Mouse (Mus musculus) lung, postnatal 0 days (tissue): ENCODE measurements around the gene Ccdc88c. TPM values are rescaled to one million over a fixed set of nuclear protein-coding genes. Genes with fewer than 3 reads are reported as not detected.

Experiments used
- ATAC-seq: fragments of 200-750 bp; cut with Nextera tagmentation; 2 replicates; pipeline ENCODE4 v1.8.0; 2017; ENCODE audit warnings: moderate library complexity
- DNase-seq: peaks from one replicate; pipeline ENCODE4 v3.0.0-alpha.2; 2016; ENCODE audit warnings: low spot score
- H3K27ac ChIP-seq: fragments of 300-500 bp; sonication (generic); 2 replicates; pipeline ENCODE4 v1.5.1; 2014; ENCODE audit warnings: antibody characterized with exemption, mild to moderate bottlenecking, low read length, mixed read lengths
- H3K27me3 ChIP-seq: fragments of 300-500 bp; sonication (generic); replicated peaks from 2 replicates; pipeline ENCODE4 v1.6.1; 2014; ENCODE audit warnings: low read length, mixed read lengths; ENCODE audit not compliant: insufficient read depth
- H3K36me3 ChIP-seq: fragments of 300-500 bp; sonication (generic); 2 replicates; pipeline ENCODE4 v1.6.1; 2014; ENCODE audit warnings: low read length, mixed read lengths; ENCODE audit not compliant: insufficient read depth
- H3K4me1 ChIP-seq: fragments of 300-500 bp; sonication (generic); 2 replicates; pipeline ENCODE4 v1.6.1; 2014; ENCODE audit warnings: antibody characterized with exemption, low read depth, low read length, mixed read lengths; ENCODE audit not compliant: insufficient read depth
- H3K4me2 ChIP-seq: fragments of 300-500 bp; sonication (generic); replicated peaks from 2 replicates; pipeline ENCODE4 v1.6.1; 2014; ENCODE audit warnings: low read depth, mild to moderate bottlenecking, low read length, moderate library complexity, mixed read lengths
- H3K4me3 ChIP-seq: fragments of 300-500 bp; sonication (generic); 2 replicates; pipeline ENCODE4 v1.5.1; 2014; ENCODE audit warnings: low read depth, low read length
- H3K9ac ChIP-seq: fragments of 300-500 bp; sonication (generic); replicated peaks from 2 replicates; pipeline ENCODE4 v1.6.1; 2014; ENCODE audit warnings: low read depth, mild to moderate bottlenecking
- H3K9me3 ChIP-seq: fragments of 300-500 bp; sonication (generic); 2 replicates; pipeline ENCODE4 v1.6.1; 2016; ENCODE audit warnings: low read length, mixed read lengths
- CTCF ChIP-seq: IDR thresholded peaks from 2 replicates; pipeline ENCODE4 v1.5.1; 2016; ENCODE audit warnings: antibody characterized with exemption, mild to moderate bottlenecking
- EP300 ChIP-seq: IDR thresholded peaks from 2 replicates; pipeline ENCODE4 v1.6.1; 2016; ENCODE audit warnings: antibody characterized with exemption, mild to moderate bottlenecking, control low read depth
- WGBS: fragments of 180-500 bp; shearing (Covaris S2); extraction: QIAGEN DNeasy Blood & Tissue Kit; methylation state at CpG from one replicate; pipeline ENCODE4 v1.1.7; 2014; 5-methylcytosine and 5-hydroxymethylcytosine counted together
- polyA plus RNA-seq: library from polyadenylated mRNA; unstranded; fragments of >200 nt; fragmentation: Nextera tagmentation; extraction: Ambion mirVana; gene quantifications from 2 replicates; pipeline ENCODE4 v1.2.1, GENCODE M21; 2015

The Ccdc88c gene
- polyA plus RNA-seq, 1 experiment from 2014 or later, result 7.4 TPM

DNA sequence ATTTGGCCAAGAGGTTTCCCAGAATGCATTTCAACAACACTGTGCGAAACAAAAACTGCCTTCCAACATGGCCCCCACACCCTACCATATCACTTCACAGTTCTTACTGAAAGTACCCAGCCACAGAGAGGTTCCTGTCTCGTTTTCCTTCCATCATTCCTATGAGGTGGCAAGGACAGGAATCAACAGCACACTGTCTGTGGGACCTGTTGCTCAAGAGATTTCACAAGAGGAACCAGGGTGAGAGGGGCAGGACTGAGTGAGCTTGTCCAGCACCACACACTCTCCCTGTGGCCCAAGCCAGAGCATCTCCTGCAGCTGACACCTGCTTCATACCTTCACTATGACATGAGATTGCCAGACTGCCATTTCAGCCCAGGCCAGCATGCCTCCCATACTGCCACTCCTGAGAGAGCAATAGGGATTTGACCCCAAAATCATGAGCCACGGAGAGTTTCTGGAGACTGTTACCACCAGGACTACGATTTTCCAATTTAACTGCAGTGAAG is 39.0 kb downstream of the Ccdc88c start:
- 55% methylated on average over 4 of the region's 4 CpGs for WGBS
- no peak for TF ChIP-seq CTCF
- no peak for TF ChIP-seq EP300
- no peaks in the 10 kb centered on the region for H3K27me3 ChIP-seq
- H3K36me3 ChIP-seq, result no peaks in the 10 kb centered on the region
- no peak overlapping the region for H3K9ac ChIP-seq
- no peak overlapping the region for H3K4me2 ChIP-seq
- peak; percentile 41 for DNase-seq
- no peak overlapping the region for H3K4me3 ChIP-seq
- ATAC-seq, result peak; percentile 65
- no peak overlapping the region for H3K27ac ChIP-seq
- no peaks in the 10 kb centered on the region for H3K9me3 ChIP-seq
- H3K4me1 ChIP-seq, result no peaks in the 10 kb centered on the region; the same call in 1 of the 2 replicates

DNA sequence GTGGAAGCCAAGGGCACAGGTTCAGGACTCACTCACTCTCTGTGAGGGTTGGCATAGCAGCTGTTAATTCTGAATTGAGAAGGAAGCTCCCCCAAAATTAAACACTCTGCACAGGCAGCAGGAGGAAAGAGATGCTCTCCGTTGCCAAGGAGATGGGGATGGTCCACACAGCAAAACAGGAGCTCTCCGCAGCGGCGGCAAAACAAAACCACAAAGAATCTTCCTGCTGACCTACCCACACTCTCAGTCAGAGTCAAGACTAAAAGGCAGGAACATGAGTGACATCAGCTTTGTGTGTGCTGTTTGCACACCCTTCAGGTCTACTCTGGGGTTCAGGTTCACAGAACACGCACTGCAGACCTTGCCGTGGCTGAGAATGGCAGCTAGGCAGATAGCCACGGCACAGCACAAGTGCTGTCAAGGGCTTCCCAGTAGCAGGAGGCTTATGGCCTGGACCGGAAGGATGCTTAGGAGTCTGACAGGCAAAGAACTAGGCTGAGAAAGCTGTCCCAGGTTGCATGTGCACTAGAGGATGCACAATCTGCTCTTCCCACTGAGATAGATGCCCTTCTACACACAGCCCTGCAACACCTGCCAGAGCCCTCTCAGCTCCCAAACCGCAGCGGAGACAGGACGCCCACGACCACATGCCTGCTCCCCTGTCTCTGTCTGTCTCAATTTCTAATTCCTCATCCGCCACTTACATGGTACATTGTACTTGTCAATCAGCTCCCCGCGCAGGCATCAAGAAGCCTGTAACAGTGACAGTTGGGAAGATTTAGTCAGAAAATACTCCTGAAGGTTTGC is 40.3 kb downstream of the Ccdc88c start:
- Histone ChIP-seq H3K9ac (no peak overlapping the region), H3K4me2 (no peak overlapping the region), H3K4me1 (no peaks in the 10 kb centered on the region; the same call in 1 of the 2 replicates), H3K27ac (no peak overlapping the region), H3K27me3 (no peaks in the 10 kb centered on the region), H3K9me3 (no peaks in the 10 kb centered on the region), H3K4me3 (no peak overlapping the region), H3K36me3 (no peaks in the 10 kb centered on the region)
- peak; percentile 21 for ATAC-seq
- WGBS, result 79% methylated on average over 15 of the region's 15 CpGs
- DNase-seq, result no peak
- TF ChIP-seq CTCF, result no peak
- no peak for TF ChIP-seq EP300

DNA sequence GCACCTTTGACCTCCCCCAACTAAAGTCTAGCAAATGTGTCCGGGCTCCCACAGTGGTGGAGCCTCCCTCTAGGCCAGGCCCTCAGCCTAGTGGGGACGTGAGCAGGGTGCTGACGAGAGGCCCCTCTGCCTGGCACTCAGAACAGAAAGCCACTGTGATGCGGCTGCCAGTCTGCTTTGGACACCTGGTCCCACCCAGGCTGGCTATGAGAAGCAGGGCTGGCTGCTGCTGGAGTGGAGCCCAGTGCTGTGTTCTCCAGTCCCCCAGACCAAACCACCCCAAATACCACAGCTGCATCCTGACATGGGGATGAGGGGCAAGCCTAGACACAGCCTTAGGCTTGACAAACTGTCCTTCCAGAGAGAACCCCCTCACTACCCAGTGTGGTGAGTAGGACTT is 42.4 kb downstream of the Ccdc88c start:
- H3K27me3 ChIP-seq, result no peaks in the 10 kb centered on the region
- no peak for TF ChIP-seq CTCF
- no peak for TF ChIP-seq EP300
- DNase-seq, result no peak
- no peak overlapping the region for H3K4me3 ChIP-seq
- H3K27ac ChIP-seq, result no peak overlapping the region
- H3K4me2 ChIP-seq, result no peak overlapping the region
- no peaks in the 10 kb centered on the region; the same call in 1 of the 2 replicates for H3K4me1 ChIP-seq
- no peak for ATAC-seq
- H3K9me3 ChIP-seq, result no peaks in the 10 kb centered on the region
- H3K36me3 ChIP-seq, result no peaks in the 10 kb centered on the region
- H3K9ac ChIP-seq, result no peak overlapping the region
- 48% methylated on average over 4 of the region's 4 CpGs for WGBS

DNA sequence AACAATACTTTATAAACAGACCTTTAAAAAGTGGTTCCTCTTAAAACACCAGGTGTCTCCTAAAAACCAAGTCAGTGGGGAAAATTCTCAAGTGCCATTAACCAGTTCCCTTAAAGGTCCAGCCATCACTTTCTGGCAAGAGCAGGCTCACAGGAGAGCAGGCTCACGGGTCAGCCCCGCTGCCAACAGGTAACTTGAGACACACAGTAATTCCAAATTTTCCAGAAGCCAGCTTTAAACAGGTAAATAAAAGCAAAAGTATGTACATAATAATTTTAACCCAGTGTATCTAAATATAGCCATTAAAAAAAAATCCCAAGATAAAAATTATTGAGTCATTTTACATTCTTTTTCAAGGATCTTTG is 43.1 kb downstream of the Ccdc88c start:
- no peaks in the 10 kb centered on the region; the same call in 1 of the 2 replicates for H3K4me1 ChIP-seq
- WGBS, result 51% methylated on average over 2 of the region's 2 CpGs
- H3K4me3 ChIP-seq, result no peak overlapping the region
- H3K9ac ChIP-seq, result no peak overlapping the region
- peak; percentile 69 for DNase-seq
- H3K27ac ChIP-seq, result no peak overlapping the region
- TF ChIP-seq EP300 (no peak), CTCF (no peak)
- no peak overlapping the region for H3K4me2 ChIP-seq
- H3K36me3 ChIP-seq, result no peaks in the 10 kb centered on the region
- H3K9me3 ChIP-seq, result no peaks in the 10 kb centered on the region
- no peaks in the 10 kb centered on the region for H3K27me3 ChIP-seq
- no peak for ATAC-seq

DNA sequence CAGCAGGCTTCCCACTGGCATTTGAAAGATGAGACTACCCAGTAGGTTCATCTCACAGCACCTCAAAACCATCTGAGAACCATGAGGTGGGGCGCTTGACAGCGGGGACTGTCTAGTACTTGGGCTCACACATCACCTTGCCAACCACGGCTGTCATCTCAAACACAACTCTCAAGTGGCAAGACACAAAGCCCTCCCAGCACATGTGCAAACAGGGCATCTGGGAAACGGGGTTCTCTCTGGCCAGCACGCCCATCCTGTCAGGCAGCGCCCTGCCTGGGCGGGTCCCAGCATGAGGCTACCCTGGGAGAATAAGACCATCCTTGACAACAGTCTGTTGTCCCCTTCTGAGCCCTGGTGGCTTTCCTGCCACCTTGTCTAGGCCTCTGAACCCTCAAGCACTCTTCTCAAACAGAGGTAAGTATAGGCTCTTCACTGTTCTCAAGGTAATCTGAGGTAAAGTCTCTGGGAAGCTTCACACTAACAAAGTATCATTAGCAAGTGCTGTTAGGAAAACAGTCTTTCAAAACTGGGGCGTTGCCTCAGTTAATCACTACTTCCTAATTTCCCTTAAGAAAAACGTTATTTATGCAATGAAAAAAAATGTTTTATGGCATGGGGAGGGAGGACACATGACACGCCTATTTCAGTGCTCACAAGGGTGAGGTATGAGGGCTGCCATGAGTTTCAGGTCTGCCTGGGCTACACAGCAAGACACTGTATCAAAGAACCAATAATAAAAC is 43.6 kb downstream of the Ccdc88c start:
- 56% methylated on average over 10 of the region's 10 CpGs for WGBS
- H3K27ac ChIP-seq, result 0 out of 2 replicates have a peak overlapping the region, but pooled peaks have one; percentile 6
- H3K9me3 ChIP-seq, result no peaks in the 10 kb centered on the region

GRCm38 (mm10) chr12:100983565-100983964 is 45.3 kb downstream of the Ccdc88c start:
- no peak for DNase-seq
- Histone ChIP-seq H3K4me1 (no peaks in the 10 kb centered on the region; the same call in 1 of the 2 replicates), H3K9ac (no peak overlapping the region), H3K4me3 (no peak overlapping the region), H3K9me3 (no peaks in the 10 kb centered on the region), H3K27ac (no peak overlapping the region), H3K27me3 (no peaks in the 10 kb centered on the region), H3K4me2 (no peak overlapping the region), H3K36me3 (no peaks in the 10 kb centered on the region)
- no peak for ATAC-seq
- TF ChIP-seq EP300 (no peak), CTCF (no peak)
- 78% methylated on average over 11 of the region's 11 CpGs for WGBS

More for the DNA sequence above, 43.6 kb downstream of the Ccdc88c start:
- Histone ChIP-seq H3K9ac (no peak overlapping the region), H3K36me3 (no peaks in the 10 kb centered on the region), H3K4me2 (no peak overlapping the region), H3K4me1 (no peaks in the 10 kb centered on the region; the same call in 1 of the 2 replicates), H3K4me3 (no peak overlapping the region), H3K27me3 (no peaks in the 10 kb centered on the region)
- DNase-seq, result peak; percentile 47
- ATAC-seq, result no peak
- TF ChIP-seq EP300, result 0 out of 2 replicates have a peak, but pooled peaks have one; percentile 16
- no peak for TF ChIP-seq CTCF
